Mouse (Mus musculus) small intestine, adult 2 months (tissue): ENCODE results near the gene Kcnn3.

Experiments used
- CTCF ChIP-seq: fragments of 200-500 bp; IDR thresholded peaks from 2 replicates; pipeline ENCODE4 v1.5.1; 2012; ENCODE audit warnings: low read depth, mild to moderate bottlenecking, control low read depth, inconsistent platforms, low read length, moderate library complexity, mixed read lengths; ENCODE audit not compliant: insufficient replicate concordance, insufficient read length; ENCODE audit errors: extremely low read depth
- POLR2A ChIP-seq: fragments of 200-500 bp; IDR thresholded peaks from 2 replicates; pipeline ENCODE4 v1.6.1; 2012; ENCODE audit warnings: low read depth, mild to moderate bottlenecking, control low read depth, inconsistent platforms, low read length, moderate library complexity

DNA sequence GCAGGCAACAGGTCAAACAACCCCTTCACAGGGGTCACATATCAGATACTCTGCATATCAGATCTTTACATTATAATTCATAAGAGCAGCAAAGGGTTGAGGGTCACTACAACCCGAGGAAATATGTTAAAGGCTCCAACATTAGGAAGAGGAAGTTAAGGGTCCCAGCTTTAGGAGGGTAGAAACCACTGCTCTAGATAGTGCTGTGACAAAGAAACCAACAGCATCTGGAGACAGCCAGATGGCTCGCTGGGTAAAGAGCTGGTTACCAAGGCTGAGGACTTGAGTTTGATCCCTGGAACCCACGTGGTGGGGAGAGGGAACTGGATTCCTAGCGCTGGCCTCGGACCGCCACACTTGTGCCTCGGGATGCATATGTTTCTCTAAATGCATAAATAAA, 47.7 kb upstream of the Kcnn3 start:
- TF ChIP-seq CTCF: no peak
- TF ChIP-seq POLR2A: no peak
